Mouse (Mus musculus): ENCODE results near the gene Ugt1a8. TPM values are rescaled to one million over a fixed set of nuclear protein-coding genes. Genes with fewer than 3 reads are reported as not detected.

The Ugt1a8 gene
- total RNA-seq, 2 experiments from 2014 or later, result 0.21 to 0.30 TPM

- DNase-seq, result peak; percentile 80
Observed at GRCm38 (mm10) chr1:88260114-88260513, 172.5 kb downstream of the Ugt1a8 start.

- DNase-seq, result no peak
Observed at GRCm38 (mm10) chr1:88260604-88261377, 173.2 kb downstream of the Ugt1a8 start.

- no peak for DNase-seq
Observed at GRCm38 (mm10) chr1:88261706-88262105, 174.1 kb downstream of the Ugt1a8 start.

- DNase-seq, result peak; percentile 90
Observed at GRCm38 (mm10) chr1:88262255-88262654, 174.6 kb downstream of the Ugt1a8 start.

GRCm38 (mm10) chr1:88262961-88263360 lies 175.3 kb downstream of the Ugt1a8 start:
- no peak for DNase-seq

GRCm38 (mm10) chr1:88263778-88264177 lies 176.2 kb downstream of the Ugt1a8 start:
- DNase-seq, result no peak

- no peak for DNase-seq
Observed at GRCm38 (mm10) chr1:88264237-88264868, 176.7 kb downstream of the Ugt1a8 start.

- DNase-seq, result peak; percentile 75
Observed at GRCm38 (mm10) chr1:88264869-88265240, 177.2 kb downstream of the Ugt1a8 start.

GRCm38 (mm10) chr1:88266123-88266522 lies 178.5 kb downstream of the Ugt1a8 start:
- DNase-seq, result peak; percentile 15

- DNase-seq, result peak; percentile 12
Observed at GRCm38 (mm10) chr1:88267489-88267888, 179.9 kb downstream of the Ugt1a8 start.

GRCm38 (mm10) chr1:88268070-88268469 lies 180.5 kb downstream of the Ugt1a8 start:
- peak; percentile 31 for DNase-seq

Other genes starting within 250 kb of the Ugt1a8 start
- gene Dgkd, start 234.5 kb upstream of the Ugt1a8 start, total RNA-seq (2021), result 100 to 1,000 TPM; 107 to 118 TPM
- 10 to 100 TPM; 21.4 to 37.7 TPM for gene Usp40, start 79.3 kb upstream of the Ugt1a8 start, total RNA-seq (2021)
- gene Ugt1a10, start 32.4 kb upstream of the Ugt1a8 start, total RNA-seq (2021), result 1 to 10 TPM; 2.8 to 7.9 TPM
- gene Ugt1a9, start 17.0 kb upstream of the Ugt1a8 start, total RNA-seq (2021), result 1 to 10 TPM; 4.1 to 6.3 TPM
- gene Ugt1a7c, start 7.2 kb downstream of the Ugt1a8 start, total RNA-seq (2021), result 1 to 10 TPM; 1.9 to 2.6 TPM
- 10 to 100 TPM in 1 of 2 experiments, 1 to 10 TPM in 1; 7.3 to 13.6 TPM for gene Ugt1a6b, start 15.4 kb downstream of the Ugt1a8 start, total RNA-seq (2021)
- gene Ugt1a6a, start 47.0 kb downstream of the Ugt1a8 start, total RNA-seq (2021), result 10 to 100 TPM in 1 of 2 experiments, 1 to 10 TPM in 1; 9.1 to 14.0 TPM
- under 1 TPM; 0.48 to 0.61 TPM for gene Ugt1a5, start 78.2 kb downstream of the Ugt1a8 start, total RNA-seq (2021)
- gene Ugt1a2, start 112.8 kb downstream of the Ugt1a8 start, total RNA-seq (2021), result under 1 TPM; 0.18 to 0.61 TPM
- gene Dnajb3, start 118.0 kb downstream of the Ugt1a8 start, total RNA-seq (2021), result 1 to 10 TPM; 3.0 to 3.9 TPM
- 100 to 1,000 TPM in 1 of 2 experiments, 10 to 100 TPM in 1; 40.3 to 102 TPM for gene Ugt1a1, start 124.1 kb downstream of the Ugt1a8 start, total RNA-seq (2021)
- 1 to 10 TPM in 1 of 2 experiments, under 1 TPM in 1; 0.67 to 1.3 TPM for gene Mroh2a, start 139.2 kb downstream of the Ugt1a8 start, total RNA-seq (2021)
- 10 to 100 TPM; 63.8 to 91.9 TPM for gene Hjurp, start 189.8 kb downstream of the Ugt1a8 start, total RNA-seq (2021)
- gene Trpm8, start 189.8 kb downstream of the Ugt1a8 start, total RNA-seq (2021), result not detected

Measured in adrenal gland, postnatal 10 days (tissue).